Mouse (Mus musculus) heart, adult 2 months (tissue): ENCODE measurements at regions not wholly inside any gene's neighbourhood (a gene's known extent, or its start where the extent isn't known, plus 50 kb on each side); places are given as distances from the start of the nearest gene placed in this dataset.

Experiments used
- CTCF ChIP-seq: fragments of 200-600 bp; IDR thresholded peaks from 2 replicates; pipeline ENCODE4 v1.8.1; 2022; ENCODE audit warnings: antibody characterized with exemption, mild to moderate bottlenecking, moderate library complexity
- POLR2A ChIP-seq: fragments of 200-500 bp; IDR thresholded peaks from 2 replicates; pipeline ENCODE4 v1.6.1; 2011; ENCODE audit warnings: mild to moderate bottlenecking, low read depth, low read length, control low read depth; ENCODE audit not compliant: insufficient read depth

DNA sequence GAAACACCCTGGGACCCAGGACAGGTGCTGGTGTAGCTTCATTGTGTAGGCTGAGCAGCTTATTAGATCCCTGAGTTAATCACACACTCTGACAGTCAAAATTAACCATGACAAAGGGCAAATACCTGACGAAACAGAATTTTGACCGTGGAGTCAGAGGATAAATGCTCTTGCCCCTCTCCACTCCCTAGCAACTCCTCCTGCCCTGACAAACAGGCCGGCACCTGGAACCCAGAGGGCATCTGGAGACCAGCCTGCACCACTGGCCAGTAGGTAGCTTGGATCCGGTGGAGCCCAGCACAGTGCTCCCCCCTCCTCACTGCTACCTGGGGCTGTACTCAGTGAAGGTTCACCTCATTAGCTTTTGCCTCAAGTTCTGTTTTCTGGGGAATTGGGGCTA is 174.5 kb downstream of the Snx10 start:
- TF ChIP-seq CTCF (no peak), POLR2A (no peak)
